In the genomic region with DNA sequence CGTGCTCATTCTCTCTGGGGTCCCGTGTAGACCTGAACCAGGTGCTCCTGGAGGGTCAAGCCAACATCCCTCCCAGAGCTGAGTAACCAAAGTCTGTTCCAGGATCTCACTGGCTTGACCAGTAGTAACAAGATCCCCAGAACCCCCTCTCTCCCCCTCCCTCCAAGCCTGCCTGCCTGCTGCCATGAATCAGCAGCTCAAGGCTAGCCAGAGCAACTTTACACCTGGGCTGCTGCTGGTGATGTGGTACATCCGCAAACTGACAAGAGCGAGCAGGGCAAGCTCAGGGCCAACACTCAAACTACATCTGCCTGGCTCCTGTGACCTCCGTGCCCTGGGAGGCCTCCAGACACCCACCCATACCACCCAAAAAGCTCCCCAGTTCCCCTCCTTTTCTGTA, we compare ENCODE assay signal across 10 mouse cellular contexts. TPM values are rescaled to one million over a fixed set of nuclear protein-coding genes. Genes with fewer than 3 reads are reported as not detected.
A peak's percentile ranks its signal among the peaks of the same experiment; 100 is the strongest.
DNase-seq lines count a peak whose midpoint lies in the region; ATAC-seq lines count a peak whose summit lies in the region.
"Had no signal": no experiment of that assay in that cellular context is flagged by ENCODE, and none has a peak within 500 bp of the region (broad histone marks: within the 10 kb centered on the region; RNA-seq: fewer than 3 reads in every experiment).

No protein-coding gene starts in this region.

- 0 out of 2 replicates have a peak overlapping the region, but pooled peaks have one; percentile 90 for H3K4me2 ChIP-seq in embryonic facial prominence, embryonic 13.5 days
- H3K4me2 ChIP-seq in midbrain, embryonic 13.5 days (replicated peaks): 0 out of 2 replicates have a peak overlapping the region, but pooled peaks have one; percentile 91

- no peak overlapping the region for H3K27ac ChIP-seq in embryonic facial prominence, embryonic 13.5 days
- H3K27ac ChIP-seq in midbrain, embryonic 13.5 days: no peak overlapping the region
- H3K27ac ChIP-seq: limb, embryonic 13.5 days had no signal

- WGBS in embryonic facial prominence, embryonic 13.5 days: 12% methylated on average over 5 of the region's 5 CpGs
- 29% methylated on average over 5 of the region's 5 CpGs for WGBS in midbrain, embryonic 13.5 days

- no peaks in the 10 kb centered on the region for H3K9me3 ChIP-seq in embryonic facial prominence, embryonic 13.5 days
- no peaks in the 10 kb centered on the region for H3K9me3 ChIP-seq in midbrain, embryonic 13.5 days
- H3K9me3 ChIP-seq: limb, embryonic 13.5 days had no signal

- no peak overlapping the region for H3K9ac ChIP-seq in embryonic facial prominence, embryonic 13.5 days
- no peak overlapping the region for H3K9ac ChIP-seq in midbrain, embryonic 13.5 days (replicated peaks)

- H3K27me3 ChIP-seq in embryonic facial prominence, embryonic 13.5 days: peaks cover 78% of the 10 kb centered on the region
- peaks cover 21% of the 10 kb centered on the region for H3K27me3 ChIP-seq in midbrain, embryonic 13.5 days

- no peak overlapping the region for H3K4me3 ChIP-seq in embryonic facial prominence, embryonic 13.5 days
- no peak overlapping the region for H3K4me3 ChIP-seq in midbrain, embryonic 13.5 days (replicated peaks)

- H3K4me1 ChIP-seq in embryonic facial prominence, embryonic 13.5 days: peaks cover 23% of the 10 kb centered on the region
- peaks cover 35% of the 10 kb centered on the region for H3K4me1 ChIP-seq in midbrain, embryonic 13.5 days (replicated peaks)

- DNase-seq in heart, adult 11 months: peak; percentile 92
- no peak for DNase-seq in heart, adult 18-20 months
- peak; percentile 33 for DNase-seq in kidney, postnatal 10 days
- no peak for DNase-seq in kidney, adult 18-20 months
- no peak for DNase-seq in adrenal gland, postnatal 25 days
- DNase-seq: cerebellum, adult 9-11 months had no signal

- no peak for ATAC-seq in embryonic facial prominence, embryonic 13.5 days (ENCODE audit: insufficient number of reproducible peaks, insufficient read depth, low FRiP score, low TSS enrichment, low read depth)
- ATAC-seq in midbrain, embryonic 13.5 days: no peak
- ATAC-seq in granulocyte monocyte progenitor cell, adult 5-6 weeks (replicated peaks; ENCODE audit: poor library complexity, severe bottlenecking): no peak

- H3K36me3 ChIP-seq in embryonic facial prominence, embryonic 13.5 days: no peaks in the 10 kb centered on the region
- peaks cover 39% of the 10 kb centered on the region for H3K36me3 ChIP-seq in midbrain, embryonic 13.5 days
- H3K36me3 ChIP-seq: limb, embryonic 13.5 days had no signal

RNA-seq across cellular contexts. Expression of a gene that starts 0.9 kb away (rescaled TPM):
- 10 to 100 TPM; 24.4 to 24.8 TPM for total RNA-seq in heart, adult 18-20 months (2021)
- polyA plus RNA-seq in embryonic facial prominence, embryonic 13.5 days (2015; fragmentation: Nextera tagmentation; extraction: Ambion mirVana): 4.6 and 4.7 TPM in 2 replicates
- 8.2 TPM in 2 replicates for polyA plus RNA-seq in midbrain, embryonic 13.5 days (2015; fragmentation: Nextera tagmentation; extraction: Ambion mirVana)
- total RNA-seq in adrenal gland, postnatal 25 days (2021): 8.1 and 11.3 TPM in 2 replicates
- not detected in 2 replicates for total RNA-seq in granulocyte monocyte progenitor cell, adult 5-6 weeks (2014; fragmentation: Nextera tagmentation)
- total RNA-seq in granulocyte monocyte progenitor cell, adult 5-6 weeks (2017): 0.93 TPM in 1 of 2 replicates, not detected in the other

RNA-seq across cellular contexts. Expression of a gene that starts 8.0 kb away (rescaled TPM):
- 1 to 10 TPM; 2.7 to 3.0 TPM for total RNA-seq in heart, adult 18-20 months (2021)
- 13.3 and 13.5 TPM in 2 replicates for polyA plus RNA-seq in embryonic facial prominence, embryonic 13.5 days (2015; fragmentation: Nextera tagmentation; extraction: Ambion mirVana)
- polyA plus RNA-seq in midbrain, embryonic 13.5 days (2015; fragmentation: Nextera tagmentation; extraction: Ambion mirVana): 39.8 and 44.2 TPM in 2 replicates
- 4.1 and 6.1 TPM in 2 replicates for total RNA-seq in adrenal gland, postnatal 25 days (2021)
- not detected in 2 replicates for total RNA-seq in granulocyte monocyte progenitor cell, adult 5-6 weeks (2014; fragmentation: Nextera tagmentation)
- total RNA-seq in granulocyte monocyte progenitor cell, adult 5-6 weeks (2017): not detected in 2 replicates

RNA-seq across cellular contexts. Expression of a gene that starts 12.9 kb away (rescaled TPM):
- total RNA-seq in heart, adult 18-20 months (2021): 1 to 10 TPM; 6.3 to 7.4 TPM
- polyA plus RNA-seq in embryonic facial prominence, embryonic 13.5 days (2015; fragmentation: Nextera tagmentation; extraction: Ambion mirVana): 19.5 and 19.6 TPM in 2 replicates
- 25.0 and 26.0 TPM in 2 replicates for polyA plus RNA-seq in midbrain, embryonic 13.5 days (2015; fragmentation: Nextera tagmentation; extraction: Ambion mirVana)
- total RNA-seq in adrenal gland, postnatal 25 days (2021): 14.5 and 19.6 TPM in 2 replicates
- 11.3 and 14.7 TPM in 2 replicates for total RNA-seq in granulocyte monocyte progenitor cell, adult 5-6 weeks (2014; fragmentation: Nextera tagmentation)
- 11.2 and 13.9 TPM in 2 replicates for total RNA-seq in granulocyte monocyte progenitor cell, adult 5-6 weeks (2017)

RNA-seq across cellular contexts. Expression of a gene that starts 18.5 kb away (rescaled TPM):
- total RNA-seq in heart, adult 18-20 months (2021): 1 to 10 TPM; 7.4 to 8.5 TPM
- polyA plus RNA-seq in embryonic facial prominence, embryonic 13.5 days (2015; fragmentation: Nextera tagmentation; extraction: Ambion mirVana): 17.0 and 18.0 TPM in 2 replicates
- polyA plus RNA-seq in midbrain, embryonic 13.5 days (2015; fragmentation: Nextera tagmentation; extraction: Ambion mirVana): 17.4 and 19.9 TPM in 2 replicates
- 18.1 and 25.9 TPM in 2 replicates for total RNA-seq in adrenal gland, postnatal 25 days (2021)
- total RNA-seq in granulocyte monocyte progenitor cell, adult 5-6 weeks (2014; fragmentation: Nextera tagmentation): 23.4 and 29.2 TPM in 2 replicates
- total RNA-seq in granulocyte monocyte progenitor cell, adult 5-6 weeks (2017): 12.6 and 20.2 TPM in 2 replicates

RNA-seq across cellular contexts. Expression of a gene that starts 39.1 kb away (rescaled TPM):
- total RNA-seq in heart, adult 18-20 months (2021): 10 to 100 TPM; 76.7 to 83.5 TPM
- polyA plus RNA-seq in embryonic facial prominence, embryonic 13.5 days (2015; fragmentation: Nextera tagmentation; extraction: Ambion mirVana): 130 and 157 TPM in 2 replicates
- polyA plus RNA-seq in midbrain, embryonic 13.5 days (2015; fragmentation: Nextera tagmentation; extraction: Ambion mirVana): 102 and 115 TPM in 2 replicates
- 121 and 144 TPM in 2 replicates for total RNA-seq in adrenal gland, postnatal 25 days (2021)
- total RNA-seq in granulocyte monocyte progenitor cell, adult 5-6 weeks (2014; fragmentation: Nextera tagmentation): 19.1 and 23.4 TPM in 2 replicates
- total RNA-seq in granulocyte monocyte progenitor cell, adult 5-6 weeks (2017): 11.0 and 14.7 TPM in 2 replicates

Comparison
In these comparisons a context has a peak if more than half of its experiments do, and no peak if none do; other contexts are left out.
1. DNase-seq: peak in heart, adult 11 months (single experiment) and kidney, postnatal 10 days (single experiment); none in heart, adult 18-20 months (0 of 2), kidney, adult 18-20 months (single experiment) and adrenal gland, postnatal 25 days (single experiment).